8 mouse cellular contexts compared by ENCODE assay signal in genomic region chr8:77492356-77493058, GRCm38 (mm10). TPM values are rescaled to one million over a fixed set of nuclear protein-coding genes. Genes with fewer than 3 reads are reported as not detected.
DNase-seq lines count a peak whose midpoint lies in the region; ATAC-seq and TF ChIP-seq lines count a peak whose summit lies in the region.

No protein-coding gene starts in this region.

- no peak overlapping the region for H3K4me3 ChIP-seq in kidney, postnatal 0 days (replicated peaks; ENCODE audit: low read depth, low read length)
- H3K4me3 ChIP-seq in forebrain, embryonic 14.5 days (ENCODE audit: low read depth, low read length): no peak overlapping the region
- no peak overlapping the region for H3K4me3 ChIP-seq in hindbrain, embryonic 14.5 days (replicated peaks; ENCODE audit: low read length)

- H3K27ac ChIP-seq in kidney, postnatal 0 days: peak overlapping the region; percentile 14; the same call in 1 of the 2 replicates
- no peak overlapping the region for H3K27ac ChIP-seq in forebrain, embryonic 14.5 days (ENCODE audit: low read depth, low read length)
- no peak overlapping the region for H3K27ac ChIP-seq in hindbrain, embryonic 14.5 days

- H3K9me3 ChIP-seq in kidney, postnatal 0 days (replicated peaks; ENCODE audit: low read length): no peaks in the 10 kb centered on the region
- H3K9me3 ChIP-seq in forebrain, embryonic 14.5 days (replicated peaks; ENCODE audit: control insufficient read depth, low read length): no peaks in the 10 kb centered on the region
- no peaks in the 10 kb centered on the region for H3K9me3 ChIP-seq in hindbrain, embryonic 14.5 days (ENCODE audit: control insufficient read depth, low read length)

- no peak overlapping the region for H3K4me2 ChIP-seq in kidney, postnatal 0 days (ENCODE audit: low read length)
- H3K4me2 ChIP-seq in forebrain, embryonic 14.5 days (ENCODE audit: low read length): no peak overlapping the region
- no peak overlapping the region for H3K4me2 ChIP-seq in hindbrain, embryonic 14.5 days (replicated peaks)

- DNase-seq in layer of hippocampus, adult 11-12 months (ENCODE audit: low spot score): peak; percentile 59
- no peak for DNase-seq in layer of hippocampus, postnatal 10 days (ENCODE audit: low spot score in 2 of 2)
- peak; percentile 56 to 67 for DNase-seq in gastrocnemius, adult 8-10 months (ENCODE audit: low spot score in 2 of 2)
- DNase-seq in kidney, postnatal 0 days (ENCODE audit: low spot score): peak; percentile 68
- DNase-seq in thymus, postnatal 25 days: no peak
- DNase-seq in forebrain, embryonic 14.5 days (ENCODE audit: low spot score): no peak
- DNase-seq in hindbrain, embryonic 14.5 days (ENCODE audit: low spot score): no peak

- ATAC-seq in kidney, postnatal 0 days (replicated peaks; ENCODE audit: low FRiP score, low read depth): no peak
- ATAC-seq in megakaryocyte progenitor cell, adult 5-6 weeks (replicated peaks; ENCODE audit: poor library complexity): peak; percentile 40
- ATAC-seq in forebrain, embryonic 14.5 days: no peak
- ATAC-seq in hindbrain, embryonic 14.5 days (ENCODE audit: low FRiP score): no peak

- H3K36me3 ChIP-seq in kidney, postnatal 0 days (ENCODE audit: insufficient read depth, low read length): no peaks in the 10 kb centered on the region
- no peaks in the 10 kb centered on the region for H3K36me3 ChIP-seq in forebrain, embryonic 14.5 days (ENCODE audit: control insufficient read depth, insufficient read depth, low read length)
- H3K36me3 ChIP-seq in hindbrain, embryonic 14.5 days (replicated peaks; ENCODE audit: control insufficient read depth, insufficient read depth): no peaks in the 10 kb centered on the region

- no peak overlapping the region for H3K9ac ChIP-seq in kidney, postnatal 0 days (ENCODE audit: low read depth, low read length)
- no peak overlapping the region for H3K9ac ChIP-seq in forebrain, embryonic 14.5 days (ENCODE audit: low read length)
- no peak overlapping the region for H3K9ac ChIP-seq in hindbrain, embryonic 14.5 days

- TF ChIP-seq CTCF in kidney, postnatal 0 days (IDR thresholded peaks at IDR 0.05; ENCODE audit: low read depth): no peak

- H3K4me1 ChIP-seq in kidney, postnatal 0 days (replicated peaks; ENCODE audit: insufficient read depth, low read length): peaks cover 33% of the 10 kb centered on the region
- no peaks in the 10 kb centered on the region for H3K4me1 ChIP-seq in forebrain, embryonic 14.5 days (ENCODE audit: control insufficient read depth, insufficient read depth, low read length)
- no peaks in the 10 kb centered on the region for H3K4me1 ChIP-seq in hindbrain, embryonic 14.5 days (replicated peaks; ENCODE audit: control insufficient read depth, insufficient read depth, low read length)

- H3K27me3 ChIP-seq in kidney, postnatal 0 days (ENCODE audit: insufficient read depth, low read length): no peaks in the 10 kb centered on the region
- H3K27me3 ChIP-seq in forebrain, embryonic 14.5 days (replicated peaks; ENCODE audit: control insufficient read depth, insufficient read depth, low read length): no peaks in the 10 kb centered on the region
- H3K27me3 ChIP-seq in hindbrain, embryonic 14.5 days (ENCODE audit: control insufficient read depth, insufficient read depth, low read length): no peaks in the 10 kb centered on the region

- 64% methylated on average over 5 of the region's 5 CpGs for WGBS in kidney, postnatal 0 days
- 82% methylated on average over 5 of the region's 5 CpGs for WGBS in forebrain, embryonic 14.5 days
- 89% methylated on average over 5 of the region's 5 CpGs for WGBS in hindbrain, embryonic 14.5 days

RNA-seq across cellular contexts. Expression of gene Arhgap10, which starts 25.2 kb away (rescaled TPM):
- total RNA-seq in layer of hippocampus, postnatal 10 days (2021): 1 to 10 TPM; 8.0 to 8.8 TPM
- 10 to 100 TPM; 38.4 to 43.4 (median 41.2) TPM for total RNA-seq in gastrocnemius, adult 8-10 months (2022)
- 26.6 and 28.5 TPM in 2 replicates for polyA plus RNA-seq in kidney, postnatal 0 days (2015; fragmentation: Nextera tagmentation; extraction: Ambion mirVana)
- total RNA-seq in megakaryocyte progenitor cell, adult 5-6 weeks (2015): 6.0 and 6.6 TPM in 2 replicates
- 12.2 and 16.8 TPM in 2 replicates for total RNA-seq in megakaryocyte progenitor cell, adult 5-6 weeks (2017)
- polyA plus RNA-seq in forebrain, embryonic 14.5 days (2014; fragmentation: Nextera tagmentation; extraction: Ambion mirVana): 3.6 and 4.2 TPM in 2 replicates
- polyA plus RNA-seq in hindbrain, embryonic 14.5 days (2014; fragmentation: Nextera tagmentation; extraction: Ambion mirVana): 5.1 and 5.4 TPM in 2 replicates

RNA-seq across cellular contexts. Expression of gene Prmt9, which starts 56.7 kb away (rescaled TPM):
- total RNA-seq in layer of hippocampus, postnatal 10 days (2021): 10 to 100 TPM; 28.8 to 29.7 TPM
- total RNA-seq in gastrocnemius, adult 8-10 months (2022): 1 to 10 TPM; 7.1 to 8.7 (median 8.1) TPM
- polyA plus RNA-seq in kidney, postnatal 0 days (2015; fragmentation: Nextera tagmentation; extraction: Ambion mirVana): 16.3 and 16.8 TPM in 2 replicates
- total RNA-seq in megakaryocyte progenitor cell, adult 5-6 weeks (2015): 19.4 and 22.6 TPM in 2 replicates
- total RNA-seq in megakaryocyte progenitor cell, adult 5-6 weeks (2017): 23.2 and 31.2 TPM in 2 replicates
- polyA plus RNA-seq in forebrain, embryonic 14.5 days (2014; fragmentation: Nextera tagmentation; extraction: Ambion mirVana): 22.7 and 24.1 TPM in 2 replicates
- polyA plus RNA-seq in hindbrain, embryonic 14.5 days (2014; fragmentation: Nextera tagmentation; extraction: Ambion mirVana): 27.3 and 29.4 TPM in 2 replicates

Comparison
In these comparisons a context has a peak if more than half of its experiments do, and no peak if none do; other contexts are left out.
1. DNase-seq: peak in layer of hippocampus, adult 11-12 months (single experiment), gastrocnemius, adult 8-10 months (2 of 2) and kidney, postnatal 0 days (single experiment); none in layer of hippocampus, postnatal 10 days (0 of 2), thymus, postnatal 25 days (single experiment), forebrain, embryonic 14.5 days (single experiment) and hindbrain, embryonic 14.5 days (single experiment).